Mouse (Mus musculus): ENCODE measurements around the gene Serping1. TPM values are rescaled to one million over a fixed set of nuclear protein-coding genes. Genes with fewer than 3 reads are reported as not detected.
"Not testable (repeated sequence)": the region's sequence is repeated elsewhere in the genome, so short reads cannot be mapped to it uniquely, and the experiment has no call there.

Serping1 gene
- polyA plus RNA-seq, 1 experiment: 40.5 TPM

DNA sequence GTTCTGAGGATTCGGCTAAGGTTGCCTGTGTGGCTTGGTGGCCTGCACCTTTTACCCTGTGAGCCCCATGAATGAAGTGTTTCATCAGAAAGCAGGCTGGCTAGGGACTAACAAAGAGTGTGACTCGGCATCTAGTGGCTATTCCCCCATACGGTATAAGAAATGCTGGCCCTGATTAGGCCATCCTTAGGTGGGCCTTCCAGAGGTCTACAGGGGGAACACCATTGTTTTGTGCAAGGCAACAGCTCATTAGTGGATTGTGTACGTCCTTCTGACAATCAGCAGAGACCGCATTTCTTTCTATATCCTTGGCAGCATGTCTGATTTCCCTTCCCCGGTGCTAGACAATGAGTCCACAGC is 35.3 kb upstream of the Serping1 start:
- no peaks in the 10 kb centered on the region for H3K36me3 ChIP-seq (ENCODE audit: control insufficient read depth, insufficient read depth, low read length)
- H3K27ac ChIP-seq (ENCODE audit: control insufficient read depth, insufficient read depth, low read depth, low read length): no peak overlapping the region
- no peak overlapping the region for H3K4me3 ChIP-seq (ENCODE audit: control insufficient read depth, low read depth, low read length)
- TF ChIP-seq POLR2A (IDR thresholded peaks at IDR 0.05; ENCODE audit: control insufficient read depth, low read depth, low read length) (no peak), CTCF (IDR thresholded peaks at IDR 0.05; ENCODE audit: control insufficient read depth, insufficient read depth, insufficient replicate concordance, low read depth, low read length) (no peak)
- peaks cover 10% of the 10 kb centered on the region for H3K4me1 ChIP-seq (ENCODE audit: control insufficient read depth, insufficient read depth, low read length)
- H3K27me3 ChIP-seq (ENCODE audit: control insufficient read depth, insufficient read depth, low read length): no peaks in the 10 kb centered on the region; the same call in 1 of the 2 replicates

DNA sequence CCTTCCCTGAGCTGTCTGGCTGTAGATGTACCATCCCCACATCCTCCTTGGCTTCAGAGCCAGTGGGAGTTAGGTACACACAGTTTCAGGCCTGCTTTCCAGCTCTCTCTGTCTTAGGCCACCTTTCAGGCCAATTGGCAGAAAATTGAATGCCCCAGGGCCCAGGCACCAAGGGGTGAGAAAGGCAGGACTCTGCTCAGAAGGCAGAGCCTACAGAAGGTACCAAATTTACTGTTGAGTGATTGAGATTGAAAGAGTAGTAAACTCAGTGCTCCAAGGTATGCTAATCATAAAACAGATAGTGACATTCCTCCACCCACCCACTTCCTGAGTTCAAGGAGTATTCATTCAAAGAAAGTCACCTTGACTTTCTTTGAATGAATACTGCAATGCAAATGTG is 34.1 kb upstream of the Serping1 start:
- H3K4me1 ChIP-seq (ENCODE audit: control insufficient read depth, insufficient read depth, low read length): peaks cover 10% of the 10 kb centered on the region
- no peaks in the 10 kb centered on the region for H3K36me3 ChIP-seq (ENCODE audit: control insufficient read depth, insufficient read depth, low read length)
- no peak overlapping the region for H3K27ac ChIP-seq (ENCODE audit: control insufficient read depth, insufficient read depth, low read depth, low read length)
- H3K4me3 ChIP-seq (ENCODE audit: control insufficient read depth, low read depth, low read length): no peak overlapping the region
- H3K27me3 ChIP-seq (ENCODE audit: control insufficient read depth, insufficient read depth, low read length): no peaks in the 10 kb centered on the region
- TF ChIP-seq CTCF (IDR thresholded peaks at IDR 0.05; ENCODE audit: control insufficient read depth, insufficient read depth, insufficient replicate concordance, low read depth, low read length) (no peak), POLR2A (IDR thresholded peaks at IDR 0.05; ENCODE audit: control insufficient read depth, low read depth, low read length) (no peak)

GRCm38 (mm10) chr2:84806546-84806945 is 31.3 kb upstream of the Serping1 start:
- Histone ChIP-seq H3K36me3 (ENCODE audit: control insufficient read depth, insufficient read depth, low read length) (no peaks in the 10 kb centered on the region), H3K4me3 (ENCODE audit: control insufficient read depth, low read depth, low read length) (no peak overlapping the region), H3K27ac (ENCODE audit: control insufficient read depth, insufficient read depth, low read depth, low read length) (no peak overlapping the region), H3K27me3 (ENCODE audit: control insufficient read depth, insufficient read depth, low read length) (no peaks in the 10 kb centered on the region), H3K4me1 (ENCODE audit: control insufficient read depth, insufficient read depth, low read length) (peaks cover 6% of the 10 kb centered on the region)
- TF ChIP-seq POLR2A (IDR thresholded peaks at IDR 0.05; ENCODE audit: control insufficient read depth, low read depth, low read length): no peak
- no peak for TF ChIP-seq CTCF (IDR thresholded peaks at IDR 0.05; ENCODE audit: control insufficient read depth, insufficient read depth, insufficient replicate concordance, low read depth, low read length)

GRCm38 (mm10) chr2:84803963-84804362 is 28.7 kb upstream of the Serping1 start:
- H3K36me3 ChIP-seq (ENCODE audit: control insufficient read depth, insufficient read depth, low read length): no peaks in the 10 kb centered on the region
- H3K27me3 ChIP-seq (ENCODE audit: control insufficient read depth, insufficient read depth, low read length): no peaks in the 10 kb centered on the region
- TF ChIP-seq CTCF (IDR thresholded peaks at IDR 0.05; ENCODE audit: control insufficient read depth, insufficient read depth, insufficient replicate concordance, low read depth, low read length): no peak
- no peak for TF ChIP-seq POLR2A (IDR thresholded peaks at IDR 0.05; ENCODE audit: control insufficient read depth, low read depth, low read length)
- peaks cover 1% of the 10 kb centered on the region for H3K4me1 ChIP-seq (ENCODE audit: control insufficient read depth, insufficient read depth, low read length)
- H3K27ac ChIP-seq (ENCODE audit: control insufficient read depth, insufficient read depth, low read depth, low read length): no peak overlapping the region
- H3K4me3 ChIP-seq (ENCODE audit: control insufficient read depth, low read depth, low read length): no peak overlapping the region

DNA sequence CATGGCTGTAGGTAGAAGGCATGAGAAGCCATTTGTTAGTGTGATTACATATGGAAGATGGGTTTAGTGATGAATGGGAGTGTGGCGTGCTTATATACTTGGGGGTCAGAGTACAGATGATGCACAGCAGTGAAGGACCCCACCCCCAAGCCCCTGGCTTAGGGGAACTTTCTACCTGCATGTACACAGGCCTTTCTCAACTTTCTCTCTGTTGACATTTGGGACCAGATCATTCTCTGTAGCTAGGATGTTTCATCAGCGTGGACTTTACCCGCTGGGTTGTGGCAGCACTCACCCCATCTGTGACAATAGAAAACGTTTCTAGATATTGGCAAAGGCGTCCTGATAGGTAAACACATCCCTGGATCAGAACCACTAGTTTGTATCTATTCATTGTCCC is 26.0 kb upstream of the Serping1 start:
- H3K27me3 ChIP-seq (ENCODE audit: control insufficient read depth, insufficient read depth, low read length); H3K4me3 ChIP-seq (ENCODE audit: control insufficient read depth, low read depth, low read length); H3K27ac ChIP-seq (ENCODE audit: control insufficient read depth, insufficient read depth, low read depth, low read length); H3K4me1 ChIP-seq (ENCODE audit: control insufficient read depth, insufficient read depth, low read length); H3K36me3 ChIP-seq (ENCODE audit: control insufficient read depth, insufficient read depth, low read length): not testable (repeated sequence)

DNA sequence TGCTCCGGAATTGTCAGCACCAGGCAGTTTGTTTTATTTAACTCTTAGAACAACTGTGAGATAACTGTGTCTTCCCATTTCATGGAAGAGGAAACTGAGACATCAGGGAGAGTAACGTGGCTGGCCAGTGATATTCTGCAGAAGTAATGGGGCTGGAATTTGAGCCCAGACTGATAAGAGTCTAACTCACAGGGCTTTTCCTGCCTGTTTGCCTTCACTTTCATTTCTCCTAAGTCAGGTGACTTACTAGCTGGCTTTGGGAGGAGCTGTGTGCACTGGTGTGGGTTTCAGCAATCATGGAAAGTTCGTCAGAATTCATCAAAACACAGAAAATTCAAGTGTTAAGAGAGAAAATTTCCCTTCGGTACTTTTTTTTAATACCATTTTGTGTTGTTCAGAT is 25.1 kb upstream of the Serping1 start:
- Histone ChIP-seq H3K4me3 (ENCODE audit: control insufficient read depth, low read depth, low read length) (no peak overlapping the region), H3K27me3 (ENCODE audit: control insufficient read depth, insufficient read depth, low read length) (no peaks in the 10 kb centered on the region), H3K27ac (ENCODE audit: control insufficient read depth, insufficient read depth, low read depth, low read length) (no peak overlapping the region), H3K4me1 (ENCODE audit: control insufficient read depth, insufficient read depth, low read length) (peaks cover 7% of the 10 kb centered on the region), H3K36me3 (ENCODE audit: control insufficient read depth, insufficient read depth, low read length) (no peaks in the 10 kb centered on the region)
- no peak for TF ChIP-seq CTCF (IDR thresholded peaks at IDR 0.05; ENCODE audit: control insufficient read depth, insufficient read depth, insufficient replicate concordance, low read depth, low read length)
- TF ChIP-seq POLR2A (IDR thresholded peaks at IDR 0.05; ENCODE audit: control insufficient read depth, low read depth, low read length): no peak

- TF ChIP-seq POLR2A (IDR thresholded peaks at IDR 0.05; ENCODE audit: control insufficient read depth, low read depth, low read length) (no peak), CTCF (IDR thresholded peaks at IDR 0.05; ENCODE audit: control insufficient read depth, insufficient read depth, insufficient replicate concordance, low read depth, low read length) (no peak)
- Histone ChIP-seq H3K27me3 (ENCODE audit: control insufficient read depth, insufficient read depth, low read length) (no peaks in the 10 kb centered on the region), H3K36me3 (ENCODE audit: control insufficient read depth, insufficient read depth, low read length) (no peaks in the 10 kb centered on the region), H3K4me3 (ENCODE audit: control insufficient read depth, low read depth, low read length) (peak overlapping the region; percentile 61), H3K4me1 (ENCODE audit: control insufficient read depth, insufficient read depth, low read length) (peaks cover 7% of the 10 kb centered on the region), H3K27ac (ENCODE audit: control insufficient read depth, insufficient read depth, low read depth, low read length) (peak overlapping the region; percentile 34; the same call in 1 of the 2 replicates)
Observed at GRCm38 (mm10) chr2:84799041-84799561, 23.9 kb upstream of the Serping1 start.

GRCm38 (mm10) chr2:84798493-84798921 is 23.3 kb upstream of the Serping1 start, which contains the start of gene Ube2l6:
Gene Ube2l6 (plus strand): TSS chr2:84798828.
- Histone ChIP-seq H3K4me1 (ENCODE audit: control insufficient read depth, insufficient read depth, low read length) (peaks cover 7% of the 10 kb centered on the region), H3K36me3 (ENCODE audit: control insufficient read depth, insufficient read depth, low read length) (no peaks in the 10 kb centered on the region), H3K4me3 (ENCODE audit: control insufficient read depth, low read depth, low read length) (peak within 1 kb of the TSS; percentile 61), H3K27me3 (ENCODE audit: control insufficient read depth, insufficient read depth, low read length) (no peaks in the 10 kb centered on the region), H3K27ac (ENCODE audit: control insufficient read depth, insufficient read depth, low read depth, low read length) (peak within 1 kb of the TSS; percentile 34; the same call in 1 of the 2 replicates)
- TF ChIP-seq CTCF (IDR thresholded peaks at IDR 0.05; ENCODE audit: control insufficient read depth, insufficient read depth, insufficient replicate concordance, low read depth, low read length) (no peak), POLR2A (IDR thresholded peaks at IDR 0.05; ENCODE audit: control insufficient read depth, low read depth, low read length) (no peak)
